Mouse (Mus musculus): ENCODE results near the gene Ccdc157. TPM values are rescaled to one million over a fixed set of nuclear protein-coding genes. Genes with fewer than 3 reads are reported as not detected.

Ccdc157 gene
- polyA plus RNA-seq, 1 experiment from 2014 or later: 4.5 TPM

GRCm38 (mm10) chr11:4164701-4165100 is 4.6 kb upstream of the Ccdc157 start:
- no peak overlapping the region for H3K9ac ChIP-seq (ENCODE audit: low read length)
- WGBS: 93% methylated on average over 2 of the region's 2 CpGs
- ATAC-seq (replicated peaks; ENCODE audit: extremely low read depth, insufficient read depth, low FRiP score): no peak
- peaks cover 19% of the 10 kb centered on the region for H3K4me1 ChIP-seq (ENCODE audit: control insufficient read depth, insufficient read depth, low read length)
- no peak overlapping the region for H3K4me2 ChIP-seq (ENCODE audit: low read depth, low read length)
- no peaks in the 10 kb centered on the region for H3K9me3 ChIP-seq (replicated peaks; ENCODE audit: control insufficient read depth, low read length)
- no peak overlapping the region for H3K27ac ChIP-seq (ENCODE audit: low read length)
- H3K27me3 ChIP-seq (ENCODE audit: control insufficient read depth, insufficient read depth, low read length): no peaks in the 10 kb centered on the region
- no peak overlapping the region for H3K4me3 ChIP-seq (ENCODE audit: low read length)
- H3K36me3 ChIP-seq (ENCODE audit: control insufficient read depth, insufficient read depth): peaks cover 62% of the 10 kb centered on the region

- ATAC-seq (replicated peaks; ENCODE audit: extremely low read depth, insufficient read depth, low FRiP score): no peak
- H3K4me2 ChIP-seq (ENCODE audit: low read depth, low read length): peak overlapping the region; percentile 93
- peaks cover 30% of the 10 kb centered on the region for H3K4me1 ChIP-seq (ENCODE audit: control insufficient read depth, insufficient read depth, low read length)
- no peaks in the 10 kb centered on the region for H3K27me3 ChIP-seq (ENCODE audit: control insufficient read depth, insufficient read depth, low read length)
- H3K9me3 ChIP-seq (replicated peaks; ENCODE audit: control insufficient read depth, low read length): no peaks in the 10 kb centered on the region
- WGBS: 5% methylated on average over 15 of the region's 15 CpGs
- H3K27ac ChIP-seq (ENCODE audit: low read length): peak overlapping the region; percentile 95
- H3K4me3 ChIP-seq (ENCODE audit: low read length): peak overlapping the region; percentile 91
- peak overlapping the region; percentile 92 for H3K9ac ChIP-seq (ENCODE audit: low read length)
- peaks cover 30% of the 10 kb centered on the region for H3K36me3 ChIP-seq (ENCODE audit: control insufficient read depth, insufficient read depth)
Observed at GRCm38 (mm10) chr11:4160758-4161480, 826 bp upstream of the Ccdc157 start.

GRCm38 (mm10) chr11:4158676-4159075 is 1.4 kb downstream of the Ccdc157 start:
- H3K4me2 ChIP-seq (ENCODE audit: low read depth, low read length): no peak overlapping the region
- H3K4me1 ChIP-seq (ENCODE audit: control insufficient read depth, insufficient read depth, low read length): peaks cover 26% of the 10 kb centered on the region
- no peaks in the 10 kb centered on the region for H3K27me3 ChIP-seq (ENCODE audit: control insufficient read depth, insufficient read depth, low read length)
- ATAC-seq (replicated peaks; ENCODE audit: extremely low read depth, insufficient read depth, low FRiP score): no peak
- no peak overlapping the region for H3K27ac ChIP-seq (ENCODE audit: low read length)
- no peaks in the 10 kb centered on the region; the same call in 1 of the 2 replicates for H3K9me3 ChIP-seq (replicated peaks; ENCODE audit: control insufficient read depth, low read length)
- peaks cover 16% of the 10 kb centered on the region for H3K36me3 ChIP-seq (ENCODE audit: control insufficient read depth, insufficient read depth)
- H3K4me3 ChIP-seq (ENCODE audit: low read length): no peak overlapping the region
- H3K9ac ChIP-seq (ENCODE audit: low read length): no peak overlapping the region
- WGBS: 75% methylated on average over 3 of the region's 3 CpGs

GRCm38 (mm10) chr11:4155641-4156040 is 4.5 kb downstream of the Ccdc157 start:
- no peaks in the 10 kb centered on the region for H3K36me3 ChIP-seq (ENCODE audit: control insufficient read depth, insufficient read depth)
- WGBS: 58% methylated on average over 5 of the region's 5 CpGs
- no peak overlapping the region for H3K27ac ChIP-seq (ENCODE audit: low read length)
- H3K4me3 ChIP-seq (ENCODE audit: low read length): no peak overlapping the region
- H3K9ac ChIP-seq (ENCODE audit: low read length): no peak overlapping the region
- no peaks in the 10 kb centered on the region for H3K27me3 ChIP-seq (ENCODE audit: control insufficient read depth, insufficient read depth, low read length)
- H3K4me2 ChIP-seq (ENCODE audit: low read depth, low read length): no peak overlapping the region
- no peak for ATAC-seq (replicated peaks; ENCODE audit: extremely low read depth, insufficient read depth, low FRiP score)
- no peaks in the 10 kb centered on the region; the same call in 1 of the 2 replicates for H3K9me3 ChIP-seq (replicated peaks; ENCODE audit: control insufficient read depth, low read length)
- H3K4me1 ChIP-seq (ENCODE audit: control insufficient read depth, insufficient read depth, low read length): peaks cover 12% of the 10 kb centered on the region

- no peak overlapping the region for H3K4me3 ChIP-seq (ENCODE audit: low read length)
- ATAC-seq (replicated peaks; ENCODE audit: extremely low read depth, insufficient read depth, low FRiP score): no peak
- H3K4me2 ChIP-seq (ENCODE audit: low read depth, low read length): no peak overlapping the region
- 88% methylated on average over 7 of the region's 7 CpGs for WGBS
- H3K27me3 ChIP-seq (ENCODE audit: control insufficient read depth, insufficient read depth, low read length): no peaks in the 10 kb centered on the region
- no peak overlapping the region for H3K9ac ChIP-seq (ENCODE audit: low read length)
- peaks cover 5% of the 10 kb centered on the region; the same call in 1 of the 2 replicates for H3K4me1 ChIP-seq (ENCODE audit: control insufficient read depth, insufficient read depth, low read length)
- H3K27ac ChIP-seq (ENCODE audit: low read length): no peak overlapping the region
- H3K36me3 ChIP-seq (ENCODE audit: control insufficient read depth, insufficient read depth): no peaks in the 10 kb centered on the region
- H3K9me3 ChIP-seq (replicated peaks; ENCODE audit: control insufficient read depth, low read length): no peaks in the 10 kb centered on the region; the same call in 1 of the 2 replicates
Observed at GRCm38 (mm10) chr11:4153694-4154093, 6.4 kb downstream of the Ccdc157 start.

GRCm38 (mm10) chr11:4149886-4150285 is 10.2 kb downstream of the Ccdc157 start:
- 84% methylated on average over 6 of the region's 6 CpGs for WGBS
- no peak for ATAC-seq (replicated peaks; ENCODE audit: extremely low read depth, insufficient read depth, low FRiP score)
- Histone ChIP-seq H3K4me1 (ENCODE audit: control insufficient read depth, insufficient read depth, low read length) (no peaks in the 10 kb centered on the region), H3K36me3 (ENCODE audit: control insufficient read depth, insufficient read depth) (no peaks in the 10 kb centered on the region), H3K9ac (ENCODE audit: low read length) (no peak overlapping the region), H3K4me3 (ENCODE audit: low read length) (no peak overlapping the region), H3K27me3 (ENCODE audit: control insufficient read depth, insufficient read depth, low read length) (no peaks in the 10 kb centered on the region), H3K27ac (ENCODE audit: low read length) (no peak overlapping the region), H3K4me2 (ENCODE audit: low read depth, low read length) (no peak overlapping the region), H3K9me3 (replicated peaks; ENCODE audit: control insufficient read depth, low read length) (no peaks in the 10 kb centered on the region; the same call in 1 of the 2 replicates)

- Histone ChIP-seq H3K27me3 (ENCODE audit: control insufficient read depth, insufficient read depth, low read length) (no peaks in the 10 kb centered on the region), H3K4me1 (ENCODE audit: control insufficient read depth, insufficient read depth, low read length) (no peaks in the 10 kb centered on the region), H3K36me3 (ENCODE audit: control insufficient read depth, insufficient read depth) (peaks cover 6% of the 10 kb centered on the region; the same call in 1 of the 2 replicates), H3K9ac (ENCODE audit: low read length) (no peak overlapping the region), H3K4me2 (ENCODE audit: low read depth, low read length) (no peak overlapping the region), H3K27ac (ENCODE audit: low read length) (no peak overlapping the region), H3K4me3 (ENCODE audit: low read length) (no peak overlapping the region), H3K9me3 (replicated peaks; ENCODE audit: control insufficient read depth, low read length) (no peaks in the 10 kb centered on the region)
- 73% methylated on average over 9 of the region's 9 CpGs for WGBS
- no peak for ATAC-seq (replicated peaks; ENCODE audit: extremely low read depth, insufficient read depth, low FRiP score)
Observed at GRCm38 (mm10) chr11:4148536-4149156, 11.4 kb downstream of the Ccdc157 start.

- Histone ChIP-seq H3K4me3 (ENCODE audit: low read length) (no peak overlapping the region), H3K9me3 (replicated peaks; ENCODE audit: control insufficient read depth, low read length) (no peaks in the 10 kb centered on the region), H3K4me2 (ENCODE audit: low read depth, low read length) (no peak overlapping the region), H3K27ac (ENCODE audit: low read length) (no peak overlapping the region), H3K27me3 (ENCODE audit: control insufficient read depth, insufficient read depth, low read length) (no peaks in the 10 kb centered on the region), H3K4me1 (ENCODE audit: control insufficient read depth, insufficient read depth, low read length) (no peaks in the 10 kb centered on the region), H3K36me3 (ENCODE audit: control insufficient read depth, insufficient read depth) (peaks cover 11% of the 10 kb centered on the region; the same call in 1 of the 2 replicates), H3K9ac (ENCODE audit: low read length) (no peak overlapping the region)
- 81% methylated on average over 5 of the region's 5 CpGs for WGBS
- no peak for ATAC-seq (replicated peaks; ENCODE audit: extremely low read depth, insufficient read depth, low FRiP score)
Observed at GRCm38 (mm10) chr11:4148120-4148519, 12.0 kb downstream of the Ccdc157 start.

- no peak for ATAC-seq (replicated peaks; ENCODE audit: extremely low read depth, insufficient read depth, low FRiP score)
- no peaks in the 10 kb centered on the region for H3K4me1 ChIP-seq (ENCODE audit: control insufficient read depth, insufficient read depth, low read length)
- H3K36me3 ChIP-seq (ENCODE audit: control insufficient read depth, insufficient read depth): peaks cover 20% of the 10 kb centered on the region; the same call in 1 of the 2 replicates
- H3K4me2 ChIP-seq (ENCODE audit: low read depth, low read length): no peak overlapping the region
- no peak overlapping the region for H3K4me3 ChIP-seq (ENCODE audit: low read length)
- no peaks in the 10 kb centered on the region for H3K9me3 ChIP-seq (replicated peaks; ENCODE audit: control insufficient read depth, low read length)
- whole genome bisulfite sequencing: 81% methylated on average over 10 of the region's 10 CpGs
- no peaks in the 10 kb centered on the region for H3K27me3 ChIP-seq (ENCODE audit: control insufficient read depth, insufficient read depth, low read length)
- H3K27ac ChIP-seq (ENCODE audit: low read length): no peak overlapping the region
- H3K9ac ChIP-seq (ENCODE audit: low read length): no peak overlapping the region
Observed at GRCm38 (mm10) chr11:4147098-4147497, 13.0 kb downstream of the Ccdc157 start.

All from heart, embryonic 16.5 days (tissue).